Mouse (Mus musculus): Measurements from ENCODE around the gene Cyfip2.

The Cyfip2 gene

GRCm38 (mm10) chr11:46273969-46274368 lies 38.7 kb downstream of the Cyfip2 start:
- peak in 1 of 2 experiments; percentile 29 for DNase-seq

- no peak for DNase-seq
These were observed 40.5 kb downstream of the Cyfip2 start for GRCm38 (mm10) chr11:46272058-46272681.

- DNase-seq = no peak
These were observed 42.8 kb downstream of the Cyfip2 start for GRCm38 (mm10) chr11:46269893-46270292.

GRCm38 (mm10) chr11:46269391-46269790 lies 43.3 kb downstream of the Cyfip2 start:
- no peak for DNase-seq

GRCm38 (mm10) chr11:46268991-46269390 lies 43.7 kb downstream of the Cyfip2 start:
- peak in 1 of 2 experiments; percentile 82 for DNase-seq

GRCm38 (mm10) chr11:46265031-46265786 lies 47.5 kb downstream of the Cyfip2 start:
- DNase-seq = no peak

GRCm38 (mm10) chr11:46264584-46264983 lies 48.1 kb downstream of the Cyfip2 start:
- no peak for DNase-seq

GRCm38 (mm10) chr11:46263291-46263690 lies 49.4 kb downstream of the Cyfip2 start:
- no peak for DNase-seq

- no peak for DNase-seq
These were observed 49.8 kb downstream of the Cyfip2 start for GRCm38 (mm10) chr11:46262854-46263253.

GRCm38 (mm10) chr11:46258749-46259148 lies 53.9 kb downstream of the Cyfip2 start:
- DNase-seq = no peak

GRCm38 (mm10) chr11:46258207-46258606 lies 54.5 kb downstream of the Cyfip2 start:
- DNase-seq = peak in 1 of 2 experiments; percentile 70

GRCm38 (mm10) chr11:46255291-46255690 lies 57.4 kb downstream of the Cyfip2 start:
- DNase-seq = no peak

- DNase-seq = peak; percentile 67 to 83
These were observed 60.7 kb downstream of the Cyfip2 start for GRCm38 (mm10) chr11:46251994-46252393.

- no peak for DNase-seq
These were observed 64.3 kb downstream of the Cyfip2 start for GRCm38 (mm10) chr11:46248352-46248751.

GRCm38 (mm10) chr11:46246393-46246792 lies 66.3 kb downstream of the Cyfip2 start:
- no peak for DNase-seq

GRCm38 (mm10) chr11:46245926-46246325 lies 66.7 kb downstream of the Cyfip2 start:
- no peak for DNase-seq

- DNase-seq = no peak
These were observed 67.7 kb downstream of the Cyfip2 start for GRCm38 (mm10) chr11:46244731-46245604.

GRCm38 (mm10) chr11:46241985-46242384 lies 70.7 kb downstream of the Cyfip2 start:
- no peak for DNase-seq

GRCm38 (mm10) chr11:46241150-46241673 lies 71.4 kb downstream of the Cyfip2 start:
- DNase-seq = no peak

GRCm38 (mm10) chr11:46236976-46237375 lies 75.7 kb downstream of the Cyfip2 start:
- peak; percentile 73 to 93 for DNase-seq

- no peak for DNase-seq
These were observed 77.3 kb downstream of the Cyfip2 start, which contains the start of gene Fndc9 for GRCm38 (mm10) chr11:46235334-46235733. TSS of gene Fndc9 (plus strand) at chr11:46235531.

GRCm38 (mm10) chr11:46233966-46234365 lies 78.7 kb downstream of the Cyfip2 start:
- DNase-seq = no peak

GRCm38 (mm10) chr11:46232803-46233202 lies 79.9 kb downstream of the Cyfip2 start:
- no peak for DNase-seq
